Mouse (Mus musculus) heart, adult 18-20 months (tissue): Measurements from ENCODE around the gene Nckap1l. TPM values are rescaled to one million over a fixed set of nuclear protein-coding genes. Genes with fewer than 3 reads are reported as not detected.

ENCODE experiments used
- DNase-seq, 2 experiments: peaks; one replicate each; pipeline ENCODE4 v3.0.0; 2021 to 2022; ENCODE audit warnings: mixed read lengths in 1 of 2
- total RNA-seq, 2 experiments: library from RNA; stranded (reverse); gene quantifications; 2 replicates each; pipeline ENCODE4 v1.2.3; 2021

Nckap1l gene
- total RNA-seq, 2 experiments from 2014 or later, result 3.5 to 5.5 TPM

- no peak for DNase-seq
Measured at GRCm38 (mm10) chr15:103500723-103501122, 47.1 kb downstream of the Nckap1l start.

- DNase-seq, result no peak
Measured at GRCm38 (mm10) chr15:103501186-103501585, 47.6 kb downstream of the Nckap1l start.

DNA sequence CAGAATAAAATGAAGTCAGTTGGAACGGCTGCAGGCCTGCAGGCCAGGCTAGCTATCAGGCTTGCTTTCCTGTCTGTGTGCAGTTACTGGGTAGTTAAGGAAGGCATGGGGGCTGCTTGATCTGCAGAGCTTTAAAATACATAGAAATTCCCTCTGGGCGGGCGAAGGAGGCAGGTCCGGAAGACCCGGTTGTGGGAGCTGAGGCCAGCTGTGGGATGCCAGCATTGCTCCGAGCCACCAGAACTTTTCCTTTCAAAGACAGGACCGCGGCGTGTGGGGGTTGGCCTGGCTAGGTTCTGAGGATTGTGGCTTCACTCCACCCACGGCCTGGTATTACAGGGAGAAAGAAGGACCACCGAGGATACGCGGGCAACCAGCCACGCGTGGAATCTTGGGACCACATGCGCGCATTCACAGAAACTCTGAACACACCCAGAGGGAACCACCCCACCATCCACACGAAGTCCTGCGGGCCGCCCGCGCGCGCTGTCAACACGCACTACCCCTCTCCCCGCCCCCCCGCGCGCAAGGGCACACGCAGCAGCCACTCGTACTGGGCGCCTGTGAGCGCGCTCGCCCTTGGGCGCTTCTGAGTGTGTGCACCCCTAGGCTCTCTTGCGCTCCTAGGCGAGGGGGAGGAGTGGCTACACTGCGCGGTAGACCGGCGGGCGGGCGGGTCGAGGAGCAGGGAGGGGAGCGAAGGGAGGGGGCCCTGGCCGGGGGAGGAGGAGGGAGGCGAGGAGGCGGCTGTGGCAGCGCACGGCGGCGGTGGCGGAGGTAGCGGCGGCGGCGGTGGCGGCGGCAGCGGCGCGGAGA is 49.0 kb downstream of the Nckap1l start, which contains the start of gene Pde1b:
Gene Pde1b, plus strand, starts transcription at position 600 of the 816 bp plus-strand sequence.
- peak; percentile 53 to 54 for DNase-seq

- no peak for DNase-seq
Measured at GRCm38 (mm10) chr15:103503251-103503600, 49.6 kb downstream of the Nckap1l start.

- DNase-seq, result no peak
Measured at GRCm38 (mm10) chr15:103503660-103504059, 50.1 kb downstream of the Nckap1l start.

DNA sequence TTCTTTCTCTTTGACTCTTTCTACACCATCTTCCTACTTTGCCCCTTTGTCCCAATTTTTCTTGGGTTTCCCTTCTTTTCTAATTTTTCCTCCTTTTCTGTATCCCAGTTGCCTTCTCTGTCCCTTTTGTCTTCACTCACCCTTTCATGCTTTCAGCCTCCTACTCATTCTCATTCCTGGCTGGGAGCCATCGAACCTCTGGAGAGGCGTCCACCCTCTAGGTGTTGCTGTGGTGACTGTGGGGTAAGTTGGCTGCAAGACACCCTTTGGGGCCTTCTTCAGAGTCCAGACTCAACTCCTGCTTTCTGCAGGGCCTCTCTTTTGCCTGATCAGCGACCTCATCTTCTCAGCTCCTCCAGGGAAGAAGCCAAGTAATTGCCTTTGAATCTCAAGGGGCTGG is 55.7 kb downstream of the Nckap1l start:
- no peak for DNase-seq

GRCm38 (mm10) chr15:103511652-103512051 is 58.1 kb downstream of the Nckap1l start:
- DNase-seq, result no peak

DNA sequence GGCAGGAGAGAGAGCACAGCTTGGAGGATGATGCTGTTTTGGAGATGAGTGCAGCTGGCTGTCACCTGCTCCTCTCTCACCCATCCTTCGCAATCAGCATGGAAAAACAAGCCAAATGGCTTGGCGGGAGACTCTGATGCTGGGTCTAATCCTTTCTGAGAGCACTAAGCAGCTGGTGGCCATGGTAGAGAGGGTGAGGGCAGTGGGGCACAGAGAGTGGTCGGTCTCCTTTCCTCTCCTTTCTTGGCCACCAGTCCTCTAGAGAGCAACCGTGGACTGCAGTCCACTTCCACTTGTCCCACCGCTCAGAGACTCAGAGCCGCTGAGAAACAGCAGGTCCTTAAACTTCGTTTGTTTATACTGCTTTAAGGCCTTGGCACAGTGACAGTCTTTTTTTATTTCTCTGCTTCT is 60.0 kb downstream of the Nckap1l start:
- DNase-seq, result peak in 1 of 2 experiments; percentile 17

GRCm38 (mm10) chr15:103514119-103514518 is 60.5 kb downstream of the Nckap1l start:
- peak; percentile 81 to 86 for DNase-seq

GRCm38 (mm10) chr15:103514914-103515313 is 61.3 kb downstream of the Nckap1l start:
- DNase-seq, result peak; percentile 45 to 59

GRCm38 (mm10) chr15:103518600-103519385 is 65.2 kb downstream of the Nckap1l start:
- DNase-seq, result no peak

DNA sequence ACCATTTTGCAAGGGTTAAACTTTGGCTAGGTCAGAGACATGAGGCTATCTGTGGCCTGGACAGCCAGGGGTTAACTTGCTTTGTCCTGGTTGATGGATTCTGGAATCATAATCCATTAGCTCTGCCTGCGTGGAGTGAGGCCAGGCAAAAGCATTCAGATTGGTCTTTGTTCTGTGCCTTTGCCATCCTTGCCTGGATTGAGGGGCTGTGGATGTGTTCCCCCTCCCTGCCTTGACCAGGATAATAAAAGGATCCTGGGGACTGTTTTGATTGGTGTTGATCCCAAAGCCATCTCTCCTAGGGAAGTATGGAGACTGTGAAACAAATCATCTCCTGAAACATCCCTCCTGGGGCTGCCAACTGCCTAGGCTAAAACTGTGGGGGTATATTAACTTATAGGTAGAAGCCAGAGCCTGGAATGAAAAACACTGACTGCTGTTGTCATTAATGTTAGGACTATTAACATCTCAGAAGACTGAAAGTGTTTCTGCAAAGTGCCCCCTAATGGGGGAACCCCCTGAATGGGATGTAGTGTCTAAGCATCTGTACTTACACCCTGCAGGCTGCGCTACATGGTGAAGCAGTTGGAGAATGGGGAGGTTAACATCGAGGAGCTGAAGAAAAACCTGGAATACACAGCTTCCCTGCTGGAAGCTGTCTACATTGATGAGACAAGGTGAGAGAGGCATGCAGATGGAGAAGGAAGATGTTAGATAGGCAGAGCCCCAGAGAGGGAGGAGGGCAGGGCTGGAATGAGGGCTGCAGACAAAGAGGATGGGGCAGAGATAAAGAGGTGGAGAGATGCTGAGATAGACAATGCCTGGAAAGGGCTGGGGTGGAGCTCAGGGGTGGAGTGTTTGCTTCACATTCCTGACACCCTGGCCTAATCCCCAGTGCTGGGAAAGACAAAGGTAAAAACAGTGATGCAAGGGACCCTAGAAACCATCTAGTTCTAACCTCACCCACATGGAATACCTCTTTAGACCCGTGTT is 66.1 kb downstream of the Nckap1l start:
- DNase-seq, result no peak

GRCm38 (mm10) chr15:103522458-103523099 is 69.0 kb downstream of the Nckap1l start:
- no peak for DNase-seq

DNA sequence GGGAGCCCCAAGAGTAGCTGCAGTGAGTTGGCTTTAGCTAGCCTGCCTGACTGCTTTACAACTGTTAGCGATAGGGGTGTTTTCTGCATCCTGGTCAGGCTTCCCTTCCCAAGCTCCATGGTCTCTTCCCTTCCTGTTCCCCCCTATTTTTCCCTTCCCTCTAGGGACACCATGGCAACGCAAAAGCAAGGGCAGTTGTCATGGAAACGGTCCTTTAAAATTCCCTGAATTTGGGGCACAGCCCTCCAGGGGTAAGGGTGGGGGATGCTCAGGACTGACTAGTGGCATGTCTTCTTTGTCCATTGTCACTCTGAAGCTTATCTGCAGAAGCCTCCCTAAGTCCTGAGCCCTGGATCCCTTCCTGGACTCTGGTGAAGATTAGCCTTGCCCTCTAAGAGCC is 69.6 kb downstream of the Nckap1l start:
- no peak for DNase-seq

GRCm38 (mm10) chr15:103530372-103530771 is 76.8 kb downstream of the Nckap1l start:
- peak; percentile 33 to 68 for DNase-seq

- no peak for DNase-seq
Measured at GRCm38 (mm10) chr15:103534054-103534620, 80.5 kb downstream of the Nckap1l start.

- DNase-seq, result no peak
Measured at GRCm38 (mm10) chr15:103535030-103535429, 81.4 kb downstream of the Nckap1l start.

DNA sequence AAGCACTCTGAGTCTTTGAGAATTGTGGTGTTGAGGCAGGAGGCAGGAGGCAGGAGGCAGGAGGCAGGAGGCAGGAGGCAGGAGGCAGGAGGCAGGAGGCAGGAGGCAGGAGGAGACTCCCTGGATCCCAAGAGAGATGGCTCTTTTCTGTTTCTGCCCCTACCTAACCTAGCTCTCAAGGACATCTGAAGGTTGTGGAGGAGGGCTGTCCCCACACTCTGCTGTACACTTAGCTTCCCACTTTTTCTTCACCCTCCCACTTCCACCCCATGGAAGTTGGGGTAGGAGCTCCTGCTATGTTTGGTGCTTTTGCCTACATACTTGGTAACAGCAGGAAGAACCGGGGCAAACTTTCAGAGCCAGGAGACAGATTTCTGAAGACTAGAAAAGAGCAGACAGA is 82.2 kb downstream of the Nckap1l start:
- DNase-seq, result no peak

GRCm38 (mm10) chr15:103536456-103536855 is 82.9 kb downstream of the Nckap1l start:
- DNase-seq, result no peak

GRCm38 (mm10) chr15:103537011-103537821 is 83.6 kb downstream of the Nckap1l start:
- DNase-seq, result peak; percentile 26 to 29
